Mouse (Mus musculus) forebrain, embryonic 16.5 days (tissue): ENCODE results near the gene Ehd1. TPM values are rescaled to one million over a fixed set of nuclear protein-coding genes. Genes with fewer than 3 reads are reported as not detected.

Experiments
- ATAC-seq: fragments of 200-750 bp; cut with Nextera tagmentation; 2 replicates; pipeline ENCODE4 v1.8.0; 2017; ENCODE audit warnings: mild to moderate bottlenecking, moderate library complexity
- H3K27ac ChIP-seq: fragments of 300-500 bp; sonication (generic); 2 replicates; pipeline ENCODE4 v1.5.1; 2014; ENCODE audit warnings: low read length, control low read depth
- H3K27me3 ChIP-seq: fragments of 300-500 bp; sonication (generic); replicated peaks from 2 replicates; pipeline ENCODE4 v1.6.1; 2014; ENCODE audit warnings: low read length; ENCODE audit not compliant: control insufficient read depth, insufficient read depth
- H3K36me3 ChIP-seq: fragments of 300-500 bp; sonication (generic); 2 replicates; pipeline ENCODE4 v1.6.1; 2014; ENCODE audit not compliant: control insufficient read depth, insufficient read depth
- H3K4me1 ChIP-seq: fragments of 300-500 bp; sonication (generic); replicated peaks from 2 replicates; pipeline ENCODE4 v1.6.1; 2014; ENCODE audit warnings: low read length; ENCODE audit not compliant: control insufficient read depth, insufficient read depth
- H3K4me2 ChIP-seq: fragments of 300-500 bp; sonication (generic); 2 replicates; pipeline ENCODE4 v1.6.1; 2014; ENCODE audit warnings: mild to moderate bottlenecking, low read length, control low read depth
- H3K4me3 ChIP-seq: fragments of 300-500 bp; sonication (generic); replicated peaks from 2 replicates; pipeline ENCODE4 v1.5.1; 2014; ENCODE audit warnings: mild to moderate bottlenecking, low read length, control low read depth
- H3K9ac ChIP-seq: fragments of 300-500 bp; sonication (generic); replicated peaks from 2 replicates; pipeline ENCODE4 v1.6.1; 2014; ENCODE audit warnings: low read depth, low read length, control low read depth
- H3K9me3 ChIP-seq: fragments of 300-500 bp; sonication (generic); 2 replicates; pipeline ENCODE4 v1.6.1; 2016; ENCODE audit warnings: low read length; ENCODE audit not compliant: control insufficient read depth
- WGBS: fragments of 180-500 bp; shearing (Covaris S2); extraction: QIAGEN DNeasy Blood & Tissue Kit; methylation state at CpG from one replicate; pipeline ENCODE4 v1.1.7; 2014; 5-methylcytosine and 5-hydroxymethylcytosine counted together
- polyA plus RNA-seq: library from polyadenylated mRNA; unstranded; fragments of >200 nt; fragmentation: Nextera tagmentation; extraction: Ambion mirVana; gene quantifications from 2 replicates; pipeline ENCODE4 v1.2.1, GENCODE M21; 2015

Gene Ehd1
- polyA plus RNA-seq, 1 experiment from 2014 or later, result 105 TPM

DNA sequence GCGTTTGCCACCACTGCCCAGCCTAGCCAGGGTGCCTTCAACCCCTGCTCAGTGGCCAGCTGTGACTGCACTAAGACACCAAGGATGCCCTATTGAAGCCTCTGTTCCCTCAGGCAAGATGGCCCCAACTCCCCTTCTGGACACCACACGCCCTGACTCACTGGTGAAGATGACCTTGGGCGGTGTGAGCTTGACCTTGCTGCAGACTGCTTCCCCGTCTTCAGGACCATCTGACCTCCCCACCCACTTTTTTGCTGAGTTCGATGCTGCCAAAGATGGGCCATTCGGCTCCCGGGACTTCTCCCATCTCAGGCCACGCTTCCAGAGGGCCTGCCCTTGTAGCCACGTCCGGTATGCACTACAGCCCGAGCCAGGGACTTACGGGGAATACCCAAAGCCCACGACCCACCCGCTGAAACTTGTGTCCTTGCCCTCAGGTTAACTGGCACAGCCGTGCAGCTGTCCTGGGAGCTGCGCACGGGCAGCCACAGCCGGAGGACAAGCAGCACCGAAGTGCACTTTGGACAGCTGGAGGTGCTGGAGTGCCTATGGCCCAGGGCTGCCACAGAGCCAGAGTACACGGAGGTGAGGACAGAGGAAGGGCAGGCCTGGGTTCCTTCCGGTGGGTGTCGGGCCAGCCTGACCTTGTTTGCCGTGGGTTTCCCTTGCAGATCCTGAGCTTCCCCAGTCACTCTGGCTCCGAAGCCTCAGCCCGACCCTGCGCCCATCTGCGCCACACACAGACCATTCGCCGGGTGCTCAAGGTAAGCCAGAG is 28.8 kb upstream of the Ehd1 start:
- 95% methylated on average over 29 of the region's 29 CpGs for WGBS

DNA sequence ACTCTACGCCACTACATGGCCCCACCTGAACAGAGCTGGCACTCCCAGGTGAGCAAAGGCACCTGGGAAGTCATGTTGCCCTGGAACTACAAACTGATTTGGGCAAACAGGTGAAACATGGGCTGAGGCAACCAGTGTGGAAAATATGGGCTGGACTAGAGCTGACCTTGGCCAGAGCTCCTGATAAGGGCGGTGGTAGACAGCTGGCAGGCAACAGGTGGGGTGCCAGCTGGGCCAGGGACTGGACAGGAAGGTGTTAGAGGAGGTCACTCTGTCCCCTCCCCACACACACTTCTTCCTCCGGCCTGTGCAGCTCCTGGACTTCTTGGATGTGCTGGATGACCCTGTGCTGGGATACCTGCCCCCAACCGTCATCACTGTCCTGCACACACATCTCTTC is 23.5 kb upstream of the Ehd1 start:
- Histone ChIP-seq H3K36me3 (peaks cover 27% of the 10 kb centered on the region), H3K9ac (no peak overlapping the region), H3K4me2 (no peak overlapping the region), H3K4me3 (no peak overlapping the region), H3K27ac (no peak overlapping the region), H3K27me3 (no peaks in the 10 kb centered on the region), H3K4me1 (no peaks in the 10 kb centered on the region), H3K9me3 (no peaks in the 10 kb centered on the region)
- no peak for ATAC-seq
- 92% methylated on average over 4 of the region's 4 CpGs for WGBS

More for the DNA sequence above, 28.8 kb upstream of the Ehd1 start:
- no peaks in the 10 kb centered on the region for H3K27me3 ChIP-seq
- no peak overlapping the region for H3K4me2 ChIP-seq
- no peaks in the 10 kb centered on the region for H3K9me3 ChIP-seq
- no peak for ATAC-seq
- no peak overlapping the region for H3K9ac ChIP-seq
- peaks cover 17% of the 10 kb centered on the region for H3K36me3 ChIP-seq
- peaks cover 6% of the 10 kb centered on the region for H3K4me1 ChIP-seq
- no peak overlapping the region for H3K27ac ChIP-seq
- H3K4me3 ChIP-seq, result no peak overlapping the region

DNA sequence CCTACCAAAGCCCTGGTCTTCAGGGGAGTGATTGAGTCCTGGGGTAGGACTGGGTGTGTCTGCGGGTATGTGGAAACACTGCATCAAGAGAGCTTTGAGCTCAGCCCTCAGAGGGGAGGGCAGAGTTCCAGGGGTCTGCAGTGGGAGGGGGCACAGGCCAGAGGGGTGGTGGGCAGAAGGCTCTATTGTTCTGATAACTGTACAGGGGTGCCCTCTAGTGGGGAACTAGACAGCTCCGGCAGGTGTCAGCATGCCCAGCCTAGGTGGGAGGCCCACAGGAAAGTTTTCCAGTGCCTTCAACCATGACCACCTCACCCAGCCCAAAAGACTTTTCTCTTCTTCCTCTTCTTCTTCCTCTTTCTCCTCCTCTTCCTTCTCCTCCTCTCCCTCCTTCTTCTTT is 16.1 kb upstream of the Ehd1 start:
- Histone ChIP-seq H3K9me3 (no peaks in the 10 kb centered on the region), H3K4me2 (no peak overlapping the region), H3K27me3 (no peaks in the 10 kb centered on the region), H3K9ac (no peak overlapping the region), H3K4me3 (no peak overlapping the region), H3K27ac (no peak overlapping the region), H3K4me1 (no peaks in the 10 kb centered on the region), H3K36me3 (peaks cover 20% of the 10 kb centered on the region)
- WGBS, result 57% methylated on average over 2 of the region's 2 CpGs
- ATAC-seq, result no peak

DNA sequence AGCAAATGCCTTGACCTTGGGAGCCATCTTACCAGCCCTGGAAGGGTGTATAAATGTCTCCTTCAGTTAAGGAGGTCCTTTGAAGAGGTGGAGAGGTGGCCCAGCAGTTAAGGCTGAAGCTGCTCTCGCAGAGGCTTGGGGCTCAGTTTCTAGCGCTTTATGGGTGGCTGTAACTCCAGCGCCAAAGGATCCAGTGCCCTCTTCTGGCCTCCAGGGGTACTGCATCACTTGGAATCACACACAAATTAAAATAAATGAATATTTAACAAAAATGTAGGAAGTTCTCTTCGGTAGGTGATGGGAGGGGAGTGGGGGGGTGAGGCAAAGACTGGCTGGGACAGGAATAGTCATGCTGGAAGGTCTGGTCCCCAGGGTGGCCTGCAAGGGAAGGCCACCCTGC is 15.6 kb upstream of the Ehd1 start:
- WGBS, result 81% methylated on average over 4 of the region's 4 CpGs
- H3K4me1 ChIP-seq, result no peaks in the 10 kb centered on the region
- H3K27ac ChIP-seq, result no peak overlapping the region
- no peak overlapping the region for H3K9ac ChIP-seq
- ATAC-seq, result no peak
- peaks cover 20% of the 10 kb centered on the region for H3K36me3 ChIP-seq
- H3K4me3 ChIP-seq, result no peak overlapping the region
- H3K4me2 ChIP-seq, result no peak overlapping the region
- H3K9me3 ChIP-seq, result no peaks in the 10 kb centered on the region
- no peaks in the 10 kb centered on the region for H3K27me3 ChIP-seq

DNA sequence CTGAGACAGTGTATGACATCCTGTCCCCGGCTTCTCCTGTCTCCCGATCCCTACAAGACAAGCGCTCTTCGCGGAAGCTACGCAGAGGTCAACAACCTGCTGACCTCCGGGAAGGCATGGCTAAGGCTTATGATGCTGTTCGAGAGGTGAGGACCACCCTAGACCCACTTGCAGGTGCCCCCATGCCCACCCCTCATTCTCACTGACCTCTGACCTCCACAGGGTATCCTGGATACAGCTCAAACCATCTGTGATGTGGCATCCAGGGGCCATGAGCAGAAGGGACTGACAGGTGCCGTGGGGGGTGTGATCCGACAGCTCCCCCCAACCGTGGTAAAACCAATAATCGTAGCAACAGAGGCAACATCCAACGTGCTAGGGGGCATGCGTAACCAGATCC is 15.1 kb upstream of the Ehd1 start:
- no peak overlapping the region for H3K4me3 ChIP-seq
- H3K9me3 ChIP-seq, result no peaks in the 10 kb centered on the region
- no peak overlapping the region for H3K27ac ChIP-seq
- no peak overlapping the region for H3K9ac ChIP-seq
- 91% methylated on average over 14 of the region's 14 CpGs for WGBS
- no peak overlapping the region for H3K4me2 ChIP-seq
- H3K4me1 ChIP-seq, result no peaks in the 10 kb centered on the region
- no peak for ATAC-seq
- H3K27me3 ChIP-seq, result no peaks in the 10 kb centered on the region
- H3K36me3 ChIP-seq, result peaks cover 18% of the 10 kb centered on the region

DNA sequence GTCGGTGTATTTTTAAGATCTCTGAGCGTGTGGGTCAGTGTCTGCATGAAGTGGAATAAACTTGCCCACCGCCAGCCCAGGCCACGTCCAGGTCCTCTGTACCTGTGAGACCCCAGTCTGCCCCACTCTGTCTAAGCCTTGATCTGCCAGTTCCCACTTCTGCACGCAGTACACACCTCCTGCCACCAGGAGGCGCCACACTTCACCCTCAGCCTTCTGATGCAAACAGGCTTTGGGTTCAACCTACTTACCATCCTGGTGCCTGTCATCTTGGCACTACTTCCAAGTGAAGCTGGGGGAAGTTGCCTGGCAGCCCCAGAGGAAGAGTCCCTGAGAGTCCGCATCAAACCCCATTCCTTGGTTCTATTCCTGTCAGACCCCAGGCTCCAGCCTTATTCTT is 14.3 kb upstream of the Ehd1 start:
- Histone ChIP-seq H3K36me3 (peaks cover 12% of the 10 kb centered on the region), H3K27me3 (no peaks in the 10 kb centered on the region), H3K27ac (no peak overlapping the region), H3K9me3 (no peaks in the 10 kb centered on the region), H3K4me3 (no peak overlapping the region), H3K4me1 (no peaks in the 10 kb centered on the region), H3K4me2 (no peak overlapping the region), H3K9ac (no peak overlapping the region)
- 60% methylated on average over 7 of the region's 7 CpGs for WGBS
- ATAC-seq, result no peak

DNA sequence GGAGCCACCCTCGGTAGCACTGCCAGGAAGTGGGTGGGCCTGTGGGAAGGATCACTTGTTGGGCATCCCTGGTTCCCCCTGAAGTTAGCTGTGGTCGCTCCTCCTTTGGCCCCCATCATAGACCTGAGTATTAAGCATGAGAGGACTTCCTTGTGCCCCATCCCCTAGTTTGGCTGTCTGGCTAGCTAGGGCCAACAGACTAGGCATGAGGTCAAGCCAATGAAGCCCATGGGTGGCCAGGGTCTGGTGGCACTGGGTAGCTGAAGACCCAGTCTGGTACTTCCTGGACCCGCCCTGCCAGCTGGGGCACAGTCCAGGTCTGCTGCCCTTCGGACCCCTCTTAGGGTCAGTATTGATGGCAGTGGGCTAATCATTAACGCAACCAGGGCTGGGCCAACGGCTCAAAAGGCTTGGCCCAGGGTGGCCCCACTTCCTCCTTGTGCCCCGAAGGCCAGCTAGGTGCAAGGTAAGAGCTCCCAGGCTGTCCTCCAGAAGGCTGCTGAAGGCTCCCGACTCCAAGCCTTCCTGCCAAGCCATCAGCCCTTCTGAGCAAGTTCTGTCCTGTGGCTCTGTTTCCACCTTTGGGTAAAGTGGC is 13.6 kb upstream of the Ehd1 start:
- Histone ChIP-seq H3K4me1 (0 out of 2 replicates have a peak, but pooled peaks cover 2% of the 10 kb centered on the region), H3K36me3 (peaks cover 6% of the 10 kb centered on the region), H3K4me3 (no peak overlapping the region), H3K9me3 (no peaks in the 10 kb centered on the region), H3K27ac (no peak overlapping the region), H3K4me2 (no peak overlapping the region), H3K27me3 (no peaks in the 10 kb centered on the region), H3K9ac (no peak overlapping the region)
- 91% methylated on average over 8 of the region's 8 CpGs for WGBS
- no peak for ATAC-seq

DNA sequence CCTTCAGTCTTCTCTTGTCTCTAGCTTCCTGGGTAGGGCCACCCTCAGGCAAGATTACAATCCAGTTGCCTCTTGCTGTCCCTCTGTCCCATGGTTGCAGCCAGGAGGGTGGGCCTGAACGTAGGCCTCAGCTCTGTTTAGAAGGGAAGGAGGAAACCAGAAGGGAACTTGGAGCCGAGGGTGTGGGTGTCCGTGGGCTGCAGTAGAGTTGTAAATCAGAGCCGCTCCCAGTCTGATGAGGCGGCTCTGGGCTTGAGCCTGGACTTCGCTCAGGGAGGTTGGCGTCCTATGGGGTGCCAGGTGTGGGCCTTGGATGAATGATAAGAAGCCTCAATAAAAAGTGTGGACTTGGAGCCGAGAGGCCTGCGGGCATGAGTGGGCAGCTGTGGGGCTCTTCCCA is 12.3 kb upstream of the Ehd1 start:
- no peak overlapping the region for H3K9ac ChIP-seq
- no peak overlapping the region for H3K4me3 ChIP-seq
- 82% methylated on average over 9 of the region's 9 CpGs for WGBS
- no peaks in the 10 kb centered on the region for H3K9me3 ChIP-seq
- 0 out of 2 replicates have a peak, but pooled peaks cover 5% of the 10 kb centered on the region for H3K4me1 ChIP-seq
- ATAC-seq, result no peak
- no peak overlapping the region for H3K27ac ChIP-seq
- peaks cover 5% of the 10 kb centered on the region; the same call in 1 of the 2 replicates for H3K36me3 ChIP-seq
- H3K27me3 ChIP-seq, result no peaks in the 10 kb centered on the region
- no peak overlapping the region for H3K4me2 ChIP-seq

DNA sequence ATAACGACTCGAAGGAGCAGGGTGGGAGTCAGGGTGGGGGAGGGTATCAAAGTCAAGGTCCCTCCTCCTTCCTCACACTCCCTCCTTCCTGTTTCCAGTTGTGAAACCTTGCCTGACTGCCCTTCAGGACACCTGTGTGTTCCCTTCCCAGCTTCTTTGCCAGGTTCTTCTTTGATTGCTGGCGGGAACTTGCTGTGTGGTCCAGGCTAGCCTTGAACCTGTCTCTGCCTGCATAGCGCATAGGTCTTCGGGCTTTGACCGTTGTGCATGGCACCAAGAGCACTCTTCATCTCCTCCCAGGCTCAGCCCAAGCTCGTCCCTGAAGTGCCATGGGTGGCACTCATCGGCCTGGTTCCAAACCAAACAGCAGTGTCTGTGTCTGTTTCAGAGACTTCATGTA is 11.6 kb upstream of the Ehd1 start:
- H3K27ac ChIP-seq, result no peak overlapping the region
- 85% methylated on average over 8 of the region's 8 CpGs for WGBS
- H3K4me1 ChIP-seq, result 0 out of 2 replicates have a peak, but pooled peaks cover 5% of the 10 kb centered on the region
- no peak overlapping the region for H3K4me2 ChIP-seq
- peaks cover 5% of the 10 kb centered on the region; the same call in 1 of the 2 replicates for H3K36me3 ChIP-seq
- H3K9ac ChIP-seq, result no peak overlapping the region
- H3K9me3 ChIP-seq, result no peaks in the 10 kb centered on the region
- no peak overlapping the region for H3K4me3 ChIP-seq
- no peaks in the 10 kb centered on the region for H3K27me3 ChIP-seq
- no peak for ATAC-seq
